Mouse (Mus musculus): Measurements from ENCODE around the gene Atp7a.

GRCm38 (mm10) chrX:106128283-106128682 is 101.2 kb downstream of the Atp7a start:
- TF ChIP-seq CTCF (IDR thresholded peaks at IDR 0.05 in 2 of 3, conservative IDR thresholded peaks at IDR 0.05 in 1 of 3; ENCODE audit: control insufficient read depth in 1 of 3, insufficient read depth in 1 of 3, low read depth in 2 of 3, low read length in 3 of 3, poor library complexity in 1 of 3, severe bottlenecking in 1 of 3) (no peak), POLR2A (IDR thresholded peaks at IDR 0.05; ENCODE audit: control insufficient read depth in 1 of 2, insufficient read depth in 1 of 2, low read depth in 1 of 2, low read length in 2 of 2, poor library complexity in 1 of 2) (no peak), GATA1 (IDR thresholded peaks at IDR 0.05; ENCODE audit: low read depth, low read length) (no peak), UBTF (IDR thresholded peaks at IDR 0.05; ENCODE audit: borderline replicate concordance, insufficient read depth, low read depth, low read length) (no peak), USF1 (IDR thresholded peaks at IDR 0.05; ENCODE audit: low read depth, low read length) (no peak), NELFE (IDR thresholded peaks at IDR 0.05; ENCODE audit: low read depth, low read length) (no peak), SIN3A (IDR thresholded peaks at IDR 0.05; ENCODE audit: low read length) (no peak), EP300 (IDR thresholded peaks at IDR 0.05; ENCODE audit: low read depth in 1 of 2, low read length in 2 of 2) (no peak), MAFK (IDR thresholded peaks at IDR 0.05; ENCODE audit: borderline replicate concordance, low read depth, low read length) (no peak), HCFC1 (IDR thresholded peaks at IDR 0.05; ENCODE audit: low read depth, low read length) (no peak), ZC3H11A (IDR thresholded peaks at IDR 0.05; ENCODE audit: low read depth, low read length) (no peak), NRF1 (IDR thresholded peaks at IDR 0.05; ENCODE audit: insufficient read depth, low read depth, low read length, poor library complexity, severe bottlenecking) (no peak)

Measured in MEL (cell line).